Mouse (Mus musculus) cerebellum, adult 11-12 months (tissue): Measurements from ENCODE around the gene Upf1.

ENCODE experiments used
- DNase-seq: peaks from one replicate; pipeline ENCODE4 v3.0.0; 2022

Upf1 gene

DNA sequence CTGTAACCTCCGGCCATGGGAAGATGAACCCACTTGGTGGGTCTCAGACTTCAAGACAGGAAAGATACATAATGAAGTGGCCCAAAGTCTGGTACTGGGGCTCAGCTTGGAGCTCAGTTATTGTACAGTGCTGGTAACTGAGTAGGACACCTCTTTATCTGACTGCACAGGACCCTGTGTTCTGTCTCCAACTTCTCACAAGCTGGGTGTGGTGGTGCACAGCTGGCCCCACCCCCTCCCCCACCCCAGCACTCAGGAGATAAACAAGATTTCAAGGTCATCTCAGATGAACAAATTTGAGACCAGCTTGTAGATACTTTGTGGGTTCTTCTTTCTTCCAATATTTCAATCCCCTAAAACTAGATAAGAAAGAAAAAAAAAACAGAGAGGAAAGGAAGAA is 3.0 kb upstream of the Upf1 start:
- no peak for DNase-seq

GRCm38 (mm10) chr8:70354004-70354403 is 926 bp upstream of the Upf1 start:
- DNase-seq = peak; percentile 26

DNA sequence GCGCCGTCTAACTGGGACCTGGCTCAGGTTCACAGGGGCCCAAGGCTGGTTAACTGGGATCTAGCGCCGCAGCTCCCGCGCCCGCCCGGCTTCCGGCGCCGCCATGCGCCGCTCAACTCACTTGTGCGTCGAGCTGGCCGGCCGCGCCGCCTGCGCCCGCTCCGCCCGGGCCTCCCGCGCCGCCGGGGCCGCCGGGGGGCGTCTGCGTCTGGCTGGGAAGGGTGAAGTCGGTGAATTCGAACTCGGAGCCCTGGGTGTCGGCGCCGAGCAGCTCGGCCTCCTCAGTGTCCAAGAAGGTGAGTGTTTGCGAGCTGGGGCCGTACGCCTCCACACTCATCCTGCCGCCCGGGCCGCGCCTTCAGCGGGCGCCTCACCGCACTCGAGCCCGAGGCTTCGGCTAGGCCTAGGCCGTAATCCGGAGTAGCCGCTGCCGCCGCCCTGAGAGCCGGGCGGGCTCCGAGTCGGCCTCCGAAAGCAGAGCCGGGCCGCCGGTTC is 374 bp downstream of the Upf1 start:
- peak; percentile 65 for DNase-seq

DNA sequence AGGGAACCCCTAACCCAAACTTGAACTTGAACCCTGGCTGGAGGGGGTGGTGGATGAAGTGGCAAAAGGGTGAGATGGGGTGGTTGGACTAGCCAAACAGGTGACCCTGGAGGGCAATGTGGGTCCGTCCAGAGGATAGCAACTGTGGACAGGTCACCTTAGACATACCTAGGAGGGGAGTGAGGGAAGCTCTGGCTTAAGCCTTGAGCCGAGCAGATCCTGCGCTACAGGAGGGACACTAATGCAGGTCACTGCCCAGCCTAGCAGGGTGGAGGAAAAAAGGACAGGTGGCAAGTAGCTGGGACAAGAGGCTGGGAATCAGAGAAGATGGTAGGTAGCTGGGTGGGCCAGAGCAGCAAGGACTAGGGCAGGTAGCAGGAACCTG is 1.1 kb downstream of the Upf1 start:
- no peak for DNase-seq

DNA sequence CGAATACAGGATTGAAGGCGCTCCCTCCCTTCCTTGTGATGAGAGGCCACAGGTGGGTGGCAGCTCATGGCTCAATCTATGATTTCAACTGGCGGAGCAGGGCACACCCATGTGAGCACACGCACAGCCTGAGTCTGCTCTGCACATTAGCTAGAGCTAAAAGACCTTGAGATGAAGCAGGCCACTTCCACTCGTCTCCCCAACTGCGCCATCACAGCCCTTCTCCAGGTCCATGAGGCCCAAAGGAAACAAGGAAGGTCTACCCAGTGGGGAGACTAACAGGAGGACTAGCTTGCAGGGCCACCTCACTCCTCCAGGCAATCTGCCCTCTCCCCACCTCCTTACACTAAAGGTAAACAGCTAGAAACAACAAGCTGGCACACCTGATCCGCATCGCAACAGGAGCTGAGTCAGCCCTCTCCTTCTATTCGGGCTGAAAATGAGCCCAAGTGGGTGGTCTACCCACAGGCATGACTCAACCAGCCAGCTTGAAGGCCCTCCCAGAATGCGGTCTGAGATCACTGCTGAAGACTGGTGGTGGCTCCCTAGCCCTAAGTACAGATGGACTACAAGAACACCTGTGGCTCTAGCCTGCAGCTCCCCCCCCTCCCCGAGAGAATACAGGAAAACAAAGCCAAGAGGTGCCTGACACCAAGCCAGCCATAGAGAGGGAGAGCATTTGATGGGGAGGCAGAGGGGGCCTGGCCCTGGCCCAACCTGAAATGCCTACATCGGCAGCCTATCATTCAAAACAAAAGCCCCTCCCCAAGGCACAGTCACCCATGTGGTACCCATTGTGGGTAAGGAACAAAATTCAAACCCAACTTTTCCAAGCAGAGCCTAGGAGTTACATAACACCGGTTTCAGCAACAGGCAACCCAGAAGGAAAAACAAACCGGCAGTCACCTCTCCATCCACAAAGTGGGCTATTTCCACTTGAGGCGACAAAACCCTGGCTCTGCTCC is 1.8 kb downstream of the Upf1 start:
- peak; percentile 71 for DNase-seq

- peak; percentile 46 for DNase-seq
These were observed 5.1 kb downstream of the Upf1 start for GRCm38 (mm10) chr8:70347860-70348420.

- no peak for DNase-seq
These were observed 5.6 kb downstream of the Upf1 start for GRCm38 (mm10) chr8:70347443-70347842.

GRCm38 (mm10) chr8:70344279-70344678 is 8.8 kb downstream of the Upf1 start:
- DNase-seq = no peak

DNA sequence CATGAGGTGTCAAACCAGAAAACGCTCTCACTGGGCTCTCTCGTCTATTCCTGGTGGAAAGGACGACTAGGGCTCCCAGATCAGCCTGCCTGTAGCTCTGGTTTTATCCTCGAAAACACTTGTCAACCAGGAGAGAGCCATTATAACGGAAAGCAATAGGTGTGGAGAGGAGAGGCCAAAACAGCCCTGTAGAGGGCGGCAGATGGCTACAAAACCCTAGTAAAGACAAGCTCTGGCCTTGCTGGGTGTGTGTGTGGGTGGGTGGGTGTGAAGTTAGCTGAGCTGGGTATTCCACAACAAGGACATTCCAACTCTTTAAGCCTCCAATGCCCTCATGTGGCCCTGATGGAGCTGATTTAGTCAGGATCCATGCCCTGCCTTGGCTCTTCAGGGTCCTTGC is 9.4 kb downstream of the Upf1 start:
- peak; percentile 62 for DNase-seq

- DNase-seq = no peak
These were observed 10.0 kb downstream of the Upf1 start for GRCm38 (mm10) chr8:70343076-70343475.

GRCm38 (mm10) chr8:70342007-70342406 is 11.1 kb downstream of the Upf1 start:
- DNase-seq = peak; percentile 75

DNA sequence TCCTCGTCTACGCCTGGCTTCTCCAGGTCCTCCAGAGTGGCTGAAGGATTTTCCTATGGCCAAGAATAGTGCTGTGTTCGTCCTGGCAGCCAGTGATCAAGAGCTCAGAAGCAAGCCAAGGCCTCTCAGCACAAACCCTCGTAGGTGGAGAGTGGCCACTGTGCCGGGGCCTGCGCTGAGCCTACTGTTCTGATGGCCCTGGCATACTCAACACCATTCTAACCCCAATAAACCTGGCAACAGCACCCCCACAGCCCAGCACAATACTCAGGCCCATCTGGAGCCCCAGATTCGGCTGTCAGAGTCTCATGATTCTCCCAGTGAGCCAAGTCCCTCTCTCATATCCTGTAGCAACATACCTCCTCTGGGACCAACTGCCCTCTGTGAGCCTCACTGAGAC is 12.4 kb downstream of the Upf1 start:
- peak; percentile 76 for DNase-seq

DNA sequence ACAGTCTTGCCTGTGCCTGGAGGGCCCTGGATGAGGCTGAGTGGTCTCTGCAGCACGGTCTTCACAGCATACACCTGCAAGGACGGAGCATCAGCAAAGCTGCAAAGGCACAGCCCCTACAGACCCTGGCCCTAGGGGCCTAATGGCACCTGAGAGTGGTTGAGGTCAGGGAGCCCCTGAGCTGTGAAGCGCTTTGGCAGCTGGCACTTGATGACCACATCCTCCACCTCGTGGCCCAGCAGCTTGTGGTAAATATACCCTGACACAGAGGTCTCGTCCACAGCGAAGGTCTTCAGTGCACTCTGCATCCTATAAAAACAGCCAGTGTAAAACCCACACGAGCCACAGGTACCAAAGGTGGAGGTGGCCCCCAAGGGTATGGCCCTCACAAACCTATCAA is 14.1 kb downstream of the Upf1 start:
- DNase-seq = no peak

GRCm38 (mm10) chr8:70332878-70333202 is 20.2 kb downstream of the Upf1 start:
- no peak for DNase-seq

- DNase-seq = peak; percentile 83
These were observed 20.8 kb downstream of the Upf1 start for GRCm38 (mm10) chr8:70332070-70332877.

GRCm38 (mm10) chr8:70331526-70331925 is 21.6 kb downstream of the Upf1 start:
- DNase-seq = no peak

- DNase-seq = peak; percentile 67
These were observed 22.2 kb downstream of the Upf1 start for GRCm38 (mm10) chr8:70330741-70331364.

- DNase-seq = peak; percentile 52
These were observed 23.0 kb downstream of the Upf1 start for GRCm38 (mm10) chr8:70329835-70330740.

DNA sequence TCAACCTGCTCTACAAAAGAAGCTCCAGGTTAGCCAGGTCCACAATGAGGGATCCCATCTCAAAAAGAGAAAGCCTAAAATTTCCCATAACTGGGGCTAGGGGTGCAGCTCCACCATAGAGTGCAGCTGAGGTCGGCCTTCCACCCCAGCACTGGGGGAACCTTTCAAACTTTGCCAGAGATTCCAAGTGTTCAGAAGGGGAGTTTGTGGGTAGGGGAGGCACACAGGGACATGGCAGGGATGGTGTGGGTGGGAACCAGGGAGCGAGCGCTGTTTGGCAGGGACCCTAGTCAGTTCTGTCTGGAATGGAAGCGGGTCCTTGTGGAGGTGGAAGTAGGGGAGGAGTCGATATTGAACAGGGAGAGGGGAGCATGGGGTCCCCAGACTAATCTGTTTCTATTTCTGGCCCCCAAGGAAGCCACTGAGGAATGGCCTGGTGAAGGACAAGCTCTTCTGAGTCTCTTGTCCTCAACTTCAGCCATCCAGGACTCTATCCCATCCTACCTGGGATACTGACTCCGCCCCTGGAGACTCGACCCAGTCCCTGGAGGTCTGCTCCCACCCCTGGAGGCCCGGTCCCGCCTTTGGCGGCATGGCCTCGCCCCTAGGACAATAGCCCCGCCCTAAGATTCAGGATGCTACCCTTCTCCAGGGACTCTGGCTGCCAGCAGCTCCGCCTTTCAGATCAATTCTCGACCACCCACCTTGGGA is 23.8 kb downstream of the Upf1 start, which contains the start of gene Gdf1:
Gene Gdf1, plus strand, starts transcription at position 694 of the 711 bp plus-strand sequence.
- DNase-seq = peak; percentile 55

DNA sequence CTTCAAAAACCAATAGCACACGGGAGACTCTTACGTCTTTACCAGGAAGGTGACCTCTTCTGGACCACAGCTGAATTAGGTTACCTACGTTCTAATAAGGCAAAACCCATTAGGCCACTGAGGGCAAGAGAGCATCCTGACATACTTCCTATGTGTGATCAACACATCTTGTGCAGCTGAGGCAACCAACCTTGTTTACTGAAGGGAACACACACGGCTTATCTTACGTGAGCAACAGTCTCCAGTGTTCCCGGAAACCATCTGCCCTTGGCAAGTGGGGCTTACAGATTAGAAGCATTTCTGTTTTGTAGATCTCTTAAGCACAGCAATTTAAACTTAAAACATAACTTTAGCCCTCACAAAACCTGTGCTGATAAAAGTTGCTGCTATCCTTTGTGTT is 25.6 kb downstream of the Upf1 start:
- DNase-seq = no peak

GRCm38 (mm10) chr8:70323716-70324115 is 29.4 kb downstream of the Upf1 start:
- DNase-seq = no peak
